ENCODE assay signal across 12 mouse cellular contexts in genomic region chr4:32952681-32953080, GRCm38 (mm10). TPM values are rescaled to one million over a fixed set of nuclear protein-coding genes. Genes with fewer than 3 reads are reported as not detected.
DNase-seq lines count a peak whose midpoint lies in the region; ATAC-seq lines count a peak whose summit lies in the region.
"Had no signal": no experiment of that assay in that cellular context is flagged by ENCODE, and none has a peak within 500 bp of the region (broad histone marks: within the 10 kb centered on the region; RNA-seq: fewer than 3 reads in every experiment).

No protein-coding gene starts in this region.

- DNase-seq in heart, postnatal 4 days: no peak
- DNase-seq in midbrain, embryonic 14.5 days: no peak
- no peak for DNase-seq in limb, embryonic 10.5 days (ENCODE audit: low spot score)
- no peak for DNase-seq in left cerebral cortex, postnatal 4 days
- no peak for DNase-seq in layer of hippocampus, adult 8-10 months (ENCODE audit: low spot score in 2 of 2)
- DNase-seq: adrenal gland, postnatal 14 days; cerebellum, adult 2 months; heart, postnatal 14 days; liver, postnatal 0 days had no signal

- WGBS in heart, embryonic 13.5 days: 11% methylated on average over 7 of the region's 7 CpGs
- 27% methylated on average over 7 of the region's 7 CpGs for WGBS in midbrain, embryonic 15.5 days
- WGBS in midbrain, embryonic 14.5 days: 26% methylated on average over 7 of the region's 7 CpGs
- WGBS in limb, embryonic 10.5 days: 7% methylated on average over 7 of the region's 7 CpGs
- WGBS in stomach, embryonic 16.5 days: 7% methylated on average over 7 of the region's 7 CpGs

- H3K4me2 ChIP-seq in heart, embryonic 13.5 days: peak overlapping the region; percentile 94
- H3K4me2 ChIP-seq in midbrain, embryonic 15.5 days: no peak overlapping the region
- no peak overlapping the region for H3K4me2 ChIP-seq in midbrain, embryonic 14.5 days (ENCODE audit: low read length)
- H3K4me2 ChIP-seq in stomach, embryonic 16.5 days (ENCODE audit: low read depth, low read length): peak overlapping the region; percentile 96

- no peak overlapping the region for H3K27ac ChIP-seq in heart, embryonic 13.5 days (replicated peaks)
- no peak overlapping the region for H3K27ac ChIP-seq in midbrain, embryonic 15.5 days
- H3K27ac ChIP-seq in midbrain, embryonic 14.5 days (replicated peaks; ENCODE audit: low read depth, low read length): no peak overlapping the region
- H3K27ac ChIP-seq in limb, embryonic 10.5 days: no peak overlapping the region
- H3K27ac ChIP-seq in stomach, embryonic 16.5 days (ENCODE audit: low read length): no peak overlapping the region

- H3K36me3 ChIP-seq in heart, embryonic 13.5 days: no peaks in the 10 kb centered on the region
- no peaks in the 10 kb centered on the region for H3K36me3 ChIP-seq in midbrain, embryonic 15.5 days (replicated peaks)
- H3K36me3 ChIP-seq in midbrain, embryonic 14.5 days (ENCODE audit: control insufficient read depth, insufficient read depth, low read length): no peaks in the 10 kb centered on the region
- no peaks in the 10 kb centered on the region for H3K36me3 ChIP-seq in limb, embryonic 10.5 days
- no peaks in the 10 kb centered on the region for H3K36me3 ChIP-seq in stomach, embryonic 16.5 days (ENCODE audit: control insufficient read depth, insufficient read depth, low read length)

- H3K4me1 ChIP-seq in heart, embryonic 13.5 days: peaks cover 30% of the 10 kb centered on the region
- peaks cover 23% of the 10 kb centered on the region for H3K4me1 ChIP-seq in midbrain, embryonic 15.5 days
- peaks cover 11% of the 10 kb centered on the region; the same call in 1 of the 2 replicates for H3K4me1 ChIP-seq in midbrain, embryonic 14.5 days (ENCODE audit: control insufficient read depth, insufficient read depth, low read length)
- peaks cover 28% of the 10 kb centered on the region for H3K4me1 ChIP-seq in limb, embryonic 10.5 days
- peaks cover 15% of the 10 kb centered on the region for H3K4me1 ChIP-seq in stomach, embryonic 16.5 days (ENCODE audit: control insufficient read depth, insufficient read depth, low read length)

- ATAC-seq in heart, embryonic 13.5 days (ENCODE audit: extremely low read depth, insufficient number of reproducible peaks, low FRiP score, low TSS enrichment): no peak
- no peak for ATAC-seq in midbrain, embryonic 15.5 days (replicated peaks)
- ATAC-seq in midbrain, embryonic 14.5 days (ENCODE audit: low FRiP score, low TSS enrichment): no peak
- no peak for ATAC-seq in stomach, embryonic 16.5 days (ENCODE audit: insufficient read depth, low FRiP score)
- ATAC-seq: liver, postnatal 0 days had no signal

- intact Hi-C loops in left cerebral cortex, postnatal 4 days (cut with DNase I): loop anchor here (10.0 kb wide), 2 partner anchors 148 to 198 kb away; partner anchors contain the start of gene Lyrm2

- 0 out of 2 replicates have a peak overlapping the region, but pooled peaks have one; percentile 86 for H3K4me3 ChIP-seq in heart, embryonic 13.5 days
- H3K4me3 ChIP-seq in midbrain, embryonic 15.5 days: 0 out of 2 replicates have a peak overlapping the region, but pooled peaks have one; percentile 77
- H3K4me3 ChIP-seq in midbrain, embryonic 14.5 days (replicated peaks; ENCODE audit: low read depth, low read length): no peak overlapping the region
- peak overlapping the region; percentile 15; the same call in 1 of the 2 replicates for H3K4me3 ChIP-seq in limb, embryonic 10.5 days
- no peak overlapping the region for H3K4me3 ChIP-seq in stomach, embryonic 16.5 days (replicated peaks; ENCODE audit: low read length)

- no peak overlapping the region for H3K9ac ChIP-seq in heart, embryonic 13.5 days
- H3K9ac ChIP-seq in midbrain, embryonic 15.5 days: no peak overlapping the region
- H3K9ac ChIP-seq in midbrain, embryonic 14.5 days (replicated peaks; ENCODE audit: low read length): no peak overlapping the region
- no peak overlapping the region for H3K9ac ChIP-seq in stomach, embryonic 16.5 days (ENCODE audit: low read length)
- H3K9ac ChIP-seq: liver, postnatal 0 days had no signal

- peaks cover 20% of the 10 kb centered on the region for H3K27me3 ChIP-seq in heart, embryonic 13.5 days (replicated peaks)
- H3K27me3 ChIP-seq in midbrain, embryonic 15.5 days (replicated peaks): no peaks in the 10 kb centered on the region
- peaks cover 4% of the 10 kb centered on the region; the same call in 1 of the 2 replicates for H3K27me3 ChIP-seq in midbrain, embryonic 14.5 days (ENCODE audit: control insufficient read depth, insufficient read depth, low read length)
- peaks cover 28% of the 10 kb centered on the region for H3K27me3 ChIP-seq in limb, embryonic 10.5 days (ENCODE audit: low read depth, poor library complexity, severe bottlenecking)
- H3K27me3 ChIP-seq in stomach, embryonic 16.5 days (ENCODE audit: control insufficient read depth, insufficient read depth, low read length): peaks cover 6% of the 10 kb centered on the region

- no peaks in the 10 kb centered on the region for H3K9me3 ChIP-seq in heart, embryonic 13.5 days
- no peaks in the 10 kb centered on the region for H3K9me3 ChIP-seq in midbrain, embryonic 15.5 days
- H3K9me3 ChIP-seq in midbrain, embryonic 14.5 days (ENCODE audit: control insufficient read depth, low read length): no peaks in the 10 kb centered on the region
- no peaks in the 10 kb centered on the region for H3K9me3 ChIP-seq in limb, embryonic 10.5 days (replicated peaks)
- no peaks in the 10 kb centered on the region for H3K9me3 ChIP-seq in stomach, embryonic 16.5 days (replicated peaks; ENCODE audit: control insufficient read depth, low read length)

RNA-seq across cellular contexts. Expression of gene Ankrd6, which starts 2.0 kb away (rescaled TPM):
- polyA plus RNA-seq in heart, embryonic 13.5 days (2015; fragmentation: Nextera tagmentation; extraction: Ambion mirVana): 4.2 and 5.0 TPM in 2 replicates
- total RNA-seq in heart, postnatal 4 days (2021): 1 to 10 TPM; 7.2 to 8.2 TPM
- 32.2 and 32.4 TPM in 2 replicates for polyA plus RNA-seq in midbrain, embryonic 15.5 days (2015; fragmentation: Nextera tagmentation; extraction: Ambion mirVana)
- polyA plus RNA-seq in midbrain, embryonic 14.5 days (2014; fragmentation: Nextera tagmentation; extraction: Ambion mirVana): 25.4 and 31.3 TPM in 2 replicates
- 8.4 and 9.6 TPM in 2 replicates for polyA plus RNA-seq in limb, embryonic 10.5 days (2016; fragmentation: Nextera tagmentation; extraction: Ambion mirVana)
- 5.6 and 6.3 TPM in 2 replicates for polyA plus RNA-seq in stomach, embryonic 16.5 days (2015; fragmentation: Nextera tagmentation; extraction: Ambion mirVana)
- total RNA-seq in left cerebral cortex, postnatal 4 days (2021): 10 to 100 TPM; 29.7 to 32.8 TPM
- total RNA-seq in layer of hippocampus, adult 8-10 months (2022): 10 to 100 TPM; 33.9 to 41.8 (median 34.3) TPM

RNA-seq across cellular contexts. Expression of gene Rragd, which starts 30.2 kb away (rescaled TPM):
- polyA plus RNA-seq in heart, embryonic 13.5 days (2015; fragmentation: Nextera tagmentation; extraction: Ambion mirVana): 40.9 and 43.3 TPM in 2 replicates
- total RNA-seq in heart, postnatal 4 days (2021): 10 to 100 TPM; 81.7 to 84.3 TPM
- 31.3 and 32.2 TPM in 2 replicates for polyA plus RNA-seq in midbrain, embryonic 15.5 days (2015; fragmentation: Nextera tagmentation; extraction: Ambion mirVana)
- polyA plus RNA-seq in midbrain, embryonic 14.5 days (2014; fragmentation: Nextera tagmentation; extraction: Ambion mirVana): 29.1 and 34.4 TPM in 2 replicates
- polyA plus RNA-seq in limb, embryonic 10.5 days (2016; fragmentation: Nextera tagmentation; extraction: Ambion mirVana): 17.0 and 21.2 TPM in 2 replicates
- polyA plus RNA-seq in stomach, embryonic 16.5 days (2015; fragmentation: Nextera tagmentation; extraction: Ambion mirVana): 4.0 and 7.5 TPM in 2 replicates
- total RNA-seq in left cerebral cortex, postnatal 4 days (2021): 10 to 100 TPM; 53.9 to 59.9 TPM
- total RNA-seq in layer of hippocampus, adult 8-10 months (2022): 10 to 100 TPM; 60.6 to 67.8 (median 64.7) TPM

Comparison
In these comparisons a context has a peak if more than half of its experiments do, and no peak if none do; other contexts are left out.
1. H3K4me3 ChIP-seq: peak in heart, embryonic 13.5 days (single experiment), midbrain, embryonic 15.5 days (single experiment) and limb, embryonic 10.5 days (single experiment); none in midbrain, embryonic 14.5 days (single experiment) and stomach, embryonic 16.5 days (single experiment).
2. H3K4me2 ChIP-seq: peak in heart, embryonic 13.5 days (single experiment) and stomach, embryonic 16.5 days (single experiment); none in midbrain, embryonic 15.5 days (single experiment) and midbrain, embryonic 14.5 days (single experiment).